Mouse (Mus musculus): Measurements from ENCODE around the gene Eif4ebp2.
A peak's percentile ranks its signal among the peaks of the same experiment; 100 is the strongest.

Eif4ebp2 gene

GRCm38 (mm10) chr10:61383021-61383714, 69.3 kb downstream of the Eif4ebp2 start, which contains the start of gene Pald1:
TSS of gene Pald1 (minus strand) at chr10:61383530.
- peak; percentile 7 for DNase-seq (ENCODE audit: low spot score)

GRCm38 (mm10) chr10:61382281-61382731, 70.2 kb downstream of the Eif4ebp2 start:
- no peak for DNase-seq (ENCODE audit: low spot score)

- DNase-seq (ENCODE audit: low spot score): no peak
Measured at GRCm38 (mm10) chr10:61381823-61382222, 70.6 kb downstream of the Eif4ebp2 start.

- DNase-seq (ENCODE audit: low spot score): no peak
Measured at GRCm38 (mm10) chr10:61380186-61380585, 72.3 kb downstream of the Eif4ebp2 start.

- no peak for DNase-seq (ENCODE audit: low spot score)
Measured at GRCm38 (mm10) chr10:61379340-61380040, 73.0 kb downstream of the Eif4ebp2 start.

- no peak for DNase-seq (ENCODE audit: low spot score)
Measured at GRCm38 (mm10) chr10:61378698-61379097, 73.8 kb downstream of the Eif4ebp2 start.

All from c-Kit-positive CD71-positive TER-119-positive erythroid progenitor cells, embryonic 14.5 days (primary cell).